Mouse (Mus musculus) layer of hippocampus, adult 9-11 months (tissue): Measurements from ENCODE around the gene Cilp.
"Not testable (repeated sequence)": the region's sequence is repeated elsewhere in the genome, so short reads cannot be mapped to it uniquely, and the experiment has no call there.

ENCODE experiments used
- DNase-seq: peaks from one replicate; pipeline ENCODE4 v3.0.0; 2022

Cilp gene

DNA sequence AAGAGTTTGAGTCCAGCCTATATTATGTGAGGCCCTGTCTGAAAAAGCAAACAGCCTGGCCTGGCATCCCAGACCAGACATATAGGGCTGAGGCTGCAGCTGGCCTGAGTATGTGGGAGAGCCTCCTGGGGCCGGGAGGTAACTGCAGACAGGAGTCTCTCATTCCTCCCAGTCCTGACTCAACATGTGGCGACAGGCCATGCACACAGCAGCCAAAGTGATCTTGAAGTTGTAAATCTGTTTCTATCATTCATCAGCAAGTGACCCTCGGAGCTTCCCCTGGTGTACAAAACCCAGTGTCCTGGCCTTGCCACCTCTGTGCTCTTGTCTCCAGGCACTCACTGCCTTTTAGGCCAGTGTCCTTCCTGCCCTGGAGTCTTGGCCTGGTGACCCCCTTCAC is 13.0 kb upstream of the Cilp start:
- no peak for DNase-seq

DNA sequence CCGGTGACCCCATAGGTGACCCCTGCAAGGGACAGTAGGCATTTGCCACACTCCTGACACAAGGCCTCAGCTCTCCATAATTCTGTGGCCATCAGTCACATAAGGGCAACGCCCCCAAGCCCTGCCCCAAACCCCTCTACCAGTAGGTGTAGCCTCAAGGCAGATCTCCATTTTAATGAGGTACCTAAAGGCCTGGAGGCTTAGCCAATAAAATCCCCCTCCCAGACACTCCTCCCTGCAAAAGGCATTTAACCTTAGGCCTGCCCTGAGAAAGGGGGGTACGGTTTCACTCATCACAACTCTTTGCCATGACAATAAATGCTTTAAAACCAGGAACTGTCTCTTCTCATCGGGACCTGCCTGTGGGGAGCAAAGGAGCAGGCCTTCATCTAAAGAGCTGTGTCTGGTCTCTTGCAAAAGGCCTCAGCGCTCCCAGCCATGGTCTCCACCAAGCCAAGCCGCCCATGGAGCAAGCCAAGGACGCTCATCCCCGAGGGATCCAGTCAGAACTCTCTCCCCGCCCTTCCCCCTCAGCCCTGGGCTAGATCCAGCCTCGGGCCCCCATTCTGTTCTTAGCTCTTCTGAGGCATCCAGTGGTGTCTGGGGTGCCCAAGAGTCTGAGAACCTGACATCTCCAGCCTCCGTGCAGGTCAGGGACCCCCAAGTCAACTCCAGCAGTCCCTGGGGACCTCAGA is 8.9 kb upstream of the Cilp start:
- DNase-seq: no peak

GRCm38 (mm10) chr9:65257218-65257910 is 7.6 kb upstream of the Cilp start:
- no peak for DNase-seq

DNA sequence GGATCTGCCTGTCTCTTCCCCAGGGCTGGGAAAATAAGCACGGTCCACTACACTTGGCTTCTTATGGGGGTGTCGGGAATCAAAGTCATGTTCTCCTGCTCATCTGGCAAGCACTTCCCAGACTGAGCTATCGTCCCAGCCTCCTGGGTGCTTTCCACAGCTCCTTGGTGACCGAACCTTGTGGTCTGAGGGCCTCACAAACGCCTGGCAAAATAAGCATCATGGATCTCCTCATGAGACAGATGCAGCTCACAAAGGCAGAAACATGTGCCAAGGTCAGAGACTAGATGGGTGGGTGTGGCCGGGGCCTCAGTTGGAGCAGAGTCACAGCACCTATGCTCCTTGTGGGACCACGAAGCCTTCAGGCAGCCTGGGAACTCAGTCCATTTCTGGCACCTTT is 5.6 kb upstream of the Cilp start:
- DNase-seq: no peak

GRCm38 (mm10) chr9:65261591-65262230 is 3.3 kb upstream of the Cilp start:
- no peak for DNase-seq

GRCm38 (mm10) chr9:65262641-65263120 is 2.3 kb upstream of the Cilp start:
- no peak for DNase-seq

DNA sequence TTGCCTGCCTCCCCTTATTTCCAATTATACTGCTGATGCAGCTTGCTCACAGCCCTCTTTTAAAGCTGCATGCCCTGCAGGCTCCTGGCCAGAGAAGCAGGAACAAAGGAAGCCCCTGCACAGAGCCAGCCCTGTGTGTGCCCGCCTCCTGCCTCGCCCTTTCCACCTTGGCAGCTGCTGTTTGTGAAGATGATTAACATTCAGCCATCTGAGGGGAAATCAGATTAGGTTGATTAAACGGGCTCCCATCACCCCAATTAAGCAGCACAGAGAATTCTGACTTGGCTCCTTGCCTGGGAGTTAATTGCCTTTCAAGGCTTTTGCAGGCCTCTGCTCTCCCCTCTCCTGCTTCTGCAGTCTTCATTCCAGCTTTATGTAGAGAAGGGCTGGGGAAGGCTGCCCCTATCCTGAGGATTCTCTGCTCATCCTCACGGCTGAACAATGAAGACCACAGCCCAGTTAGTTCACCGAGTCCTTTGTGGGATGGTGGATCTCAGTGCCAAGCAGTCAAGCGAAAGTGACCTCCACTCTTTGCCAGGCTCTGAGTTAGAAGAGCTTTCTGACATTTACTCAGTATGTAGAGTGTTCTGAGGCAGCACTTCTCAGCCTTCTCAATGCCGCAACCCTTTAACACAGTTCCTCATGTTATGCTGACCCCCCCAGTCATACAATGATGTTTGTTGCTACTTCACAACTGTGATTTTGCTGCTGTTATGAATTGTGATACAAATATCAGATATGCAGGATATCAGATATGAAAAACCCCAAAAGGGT is 2.9 kb downstream of the Cilp start:
- DNase-seq: peak; percentile 39

DNA sequence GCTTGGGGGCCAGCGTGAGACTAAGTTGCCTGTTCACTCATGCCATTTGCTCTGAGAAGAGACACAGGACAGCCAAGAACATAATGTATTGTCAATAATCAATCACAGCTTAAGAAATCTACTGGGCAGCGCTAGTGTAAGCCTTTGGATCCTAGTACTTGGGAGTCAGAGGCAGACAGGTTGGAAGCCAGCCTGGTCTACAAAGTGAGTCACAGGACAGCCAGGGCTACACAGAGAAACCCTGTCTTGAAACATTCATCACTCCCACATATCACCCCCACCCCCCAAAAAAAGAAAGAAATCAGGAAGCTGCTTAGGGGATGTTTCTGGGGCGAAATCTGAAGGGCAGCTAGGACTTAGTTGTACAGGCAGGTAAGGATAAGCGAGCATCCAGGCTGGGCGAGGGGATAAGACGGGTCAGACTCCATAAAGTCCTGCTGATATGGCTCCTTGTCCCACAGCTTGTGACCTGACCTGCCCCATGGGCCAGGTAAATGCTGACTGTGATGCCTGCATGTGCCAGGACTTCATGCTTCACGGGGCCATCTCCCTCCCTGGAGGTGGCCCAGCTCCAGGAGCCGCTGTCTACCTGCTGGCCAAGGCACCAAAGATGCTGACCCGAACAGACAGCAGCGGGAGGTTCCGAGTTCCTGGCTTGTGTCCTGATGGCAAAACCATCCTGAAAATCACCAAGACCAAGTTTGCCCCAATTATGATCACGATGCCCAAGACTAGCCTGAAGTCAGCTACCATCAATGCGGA is 8.2 kb downstream of the Cilp start:
- no peak for DNase-seq

- no peak for DNase-seq
These were observed 8.9 kb downstream of the Cilp start for GRCm38 (mm10) chr9:65273873-65274272.

GRCm38 (mm10) chr9:65274851-65275250 is 9.9 kb downstream of the Cilp start:
- DNase-seq: not testable (repeated sequence)

- DNase-seq: no peak
These were observed 11.0 kb downstream of the Cilp start for GRCm38 (mm10) chr9:65275810-65276530.

DNA sequence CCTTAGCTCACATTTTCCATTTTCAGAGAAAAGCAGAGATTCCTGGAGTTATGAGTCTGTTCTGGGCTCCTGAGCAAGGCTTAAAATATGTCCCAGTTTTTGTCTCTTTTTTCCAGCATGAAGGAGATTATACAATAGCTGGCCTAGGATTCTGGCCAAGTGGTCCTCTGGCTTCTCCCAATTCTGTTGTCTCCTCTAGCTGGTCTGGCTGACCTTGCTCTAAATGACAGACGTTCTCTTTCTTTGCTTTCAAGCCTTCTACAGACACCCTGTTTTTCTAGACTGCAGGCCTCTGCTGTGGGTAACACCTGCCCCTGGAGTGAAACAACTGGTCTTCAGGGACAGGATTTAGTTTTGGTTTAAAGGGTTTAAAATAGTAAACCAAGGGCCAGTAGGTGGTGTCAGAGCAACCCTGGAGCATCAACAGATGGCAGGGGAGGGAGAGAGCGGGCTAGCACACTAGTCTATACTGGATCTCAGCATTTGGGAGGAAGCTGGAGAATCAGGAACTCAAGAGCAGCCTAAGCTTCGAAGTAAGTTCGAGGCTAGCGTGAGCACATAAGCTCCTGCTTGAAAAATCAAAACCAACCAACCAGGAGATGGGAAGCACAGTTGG is 16.7 kb downstream of the Cilp start:
- DNase-seq: no peak

GRCm38 (mm10) chr9:65283301-65283700 is 18.3 kb downstream of the Cilp start:
- DNase-seq: no peak

GRCm38 (mm10) chr9:65288252-65288651 is 23.3 kb downstream of the Cilp start:
- DNase-seq: not testable (repeated sequence)

- DNase-seq: no peak
These were observed 25.0 kb downstream of the Cilp start for GRCm38 (mm10) chr9:65289988-65290387.

GRCm38 (mm10) chr9:65292421-65292820 is 27.4 kb downstream of the Cilp start:
- DNase-seq: no peak

DNA sequence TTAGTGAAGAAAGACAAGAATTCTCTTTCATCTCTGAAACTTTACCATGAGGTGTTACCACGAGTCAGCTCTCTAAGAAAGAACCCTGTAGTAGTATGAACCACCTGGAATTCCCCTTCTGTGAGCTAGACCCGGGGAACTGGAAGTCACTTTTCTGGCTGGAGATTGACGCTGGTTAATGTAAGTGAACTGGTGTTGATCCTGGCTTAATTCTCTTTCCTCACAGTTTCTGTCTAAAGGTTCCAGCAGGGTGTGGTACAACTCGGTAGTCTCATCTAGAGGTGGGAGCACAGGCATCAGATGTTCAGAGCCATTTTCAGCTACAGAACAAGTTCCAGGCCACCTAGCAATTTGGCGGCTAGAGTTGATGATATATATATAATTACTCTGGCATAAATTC is 28.1 kb downstream of the Cilp start:
- DNase-seq: no peak

DNA sequence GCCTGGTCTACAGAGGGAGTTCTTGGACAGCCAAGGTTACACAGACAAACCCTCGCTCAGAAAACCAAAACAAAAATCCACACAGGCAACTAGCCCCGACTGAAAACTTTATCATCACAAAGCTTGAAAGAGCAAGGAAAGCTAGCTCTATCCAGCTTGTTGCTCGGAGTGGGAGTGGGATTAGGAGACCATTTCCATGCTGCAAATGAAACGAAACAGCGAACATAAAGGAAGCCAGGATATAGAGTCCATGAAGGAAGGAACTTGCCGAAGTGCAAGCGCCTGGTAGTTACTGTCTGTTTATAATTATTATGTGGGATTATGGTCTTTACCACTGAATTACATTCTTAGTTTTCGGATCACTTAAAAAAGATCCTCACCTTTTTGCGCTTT is 28.6 kb downstream of the Cilp start:
- no peak for DNase-seq

GRCm38 (mm10) chr9:65293973-65294715 is 29.2 kb downstream of the Cilp start, which contains the start of gene Clpx:
TSS of gene Clpx (plus strand) at chr9:65294260.
- peak; percentile 97 for DNase-seq

GRCm38 (mm10) chr9:65294716-65295378 is 29.9 kb downstream of the Cilp start:
- no peak for DNase-seq
